Mouse (Mus musculus): ENCODE results near the gene Gm10696. TPM values are rescaled to one million over a fixed set of nuclear protein-coding genes. Genes with fewer than 3 reads are reported as not detected.
"Not testable (repeated sequence)": the region's sequence is repeated elsewhere in the genome, so short reads cannot be mapped to it uniquely, and the experiment has no call there.

The Gm10696 gene
- total RNA-seq (2022), result under 1 TPM in 1 of 4 experiments, not detected in 3; 0.16 TPM

- not testable (repeated sequence) for DNase-seq (ENCODE audit: low spot score in 2 of 2)
These were observed at the start of gene Gm10696 for GRCm38 (mm10) chr3:94178093-94178492. TSS of gene Gm10696 (minus strand) at chr3:94178193.

GRCm38 (mm10) chr3:94196414-94196813, 18.4 kb upstream of the Gm10696 start, which contains the start of gene Gm5286:
TSS of gene Gm5286 (plus strand) at chr3:94196714.
- not testable (repeated sequence) for DNase-seq (ENCODE audit: low spot score in 2 of 2)

GRCm38 (mm10) chr3:94167351-94167750, 10.6 kb downstream of the Gm10696 start:
- DNase-seq (ENCODE audit: low spot score in 2 of 2), result not testable (repeated sequence)

Other genes with a start within 250 kb of the Gm10696 start
- not detected for gene Gm9117, start 234.7 kb downstream of the Gm10696 start, total RNA-seq (2022)
- not detected for gene Tdpoz5, start 216.9 kb downstream of the Gm10696 start, total RNA-seq (2022)
- not detected for gene Gm9125, start 123.3 kb downstream of the Gm10696 start, total RNA-seq (2022)
- not detected for gene Gm10697, start 105.5 kb downstream of the Gm10696 start, total RNA-seq (2022)
- not detected for gene Gm5286, start 18.5 kb upstream of the Gm10696 start, total RNA-seq (2022)
- not detected for gene Gm4778, start 85.8 kb upstream of the Gm10696 start, total RNA-seq (2022)
- gene Them4, start 131.9 kb upstream of the Gm10696 start, total RNA-seq (2022), result 10 to 100 TPM; 23.8 to 30.2 (median 25.9) TPM
- gene Them5, start 163.9 kb upstream of the Gm10696 start, total RNA-seq (2022), result not detected
- under 1 TPM in 3 of 4 experiments, not detected in 1; 0.34 to 0.58 (median 0.56) TPM for gene C2cd4d, start 184.2 kb upstream of the Gm10696 start, total RNA-seq (2022)
- gene Rorc, start 194.6 kb upstream of the Gm10696 start, total RNA-seq (2022), result 1 to 10 TPM; 1.2 to 2.8 (median 2.1) TPM
- gene Lingo4, start 220.3 kb upstream of the Gm10696 start, total RNA-seq (2022), result 1 to 10 TPM in 2 of 4 experiments, under 1 TPM in 2; 0.64 to 1.1 (median 1.0) TPM
- gene Tdrkh, start 235.1 kb upstream of the Gm10696 start, total RNA-seq (2022), result 10 to 100 TPM; 40.9 to 46.6 (median 46.0) TPM

All from layer of hippocampus, adult 8-10 months (tissue).